9 mouse cellular contexts compared by ENCODE assay signal in the genomic region with DNA sequence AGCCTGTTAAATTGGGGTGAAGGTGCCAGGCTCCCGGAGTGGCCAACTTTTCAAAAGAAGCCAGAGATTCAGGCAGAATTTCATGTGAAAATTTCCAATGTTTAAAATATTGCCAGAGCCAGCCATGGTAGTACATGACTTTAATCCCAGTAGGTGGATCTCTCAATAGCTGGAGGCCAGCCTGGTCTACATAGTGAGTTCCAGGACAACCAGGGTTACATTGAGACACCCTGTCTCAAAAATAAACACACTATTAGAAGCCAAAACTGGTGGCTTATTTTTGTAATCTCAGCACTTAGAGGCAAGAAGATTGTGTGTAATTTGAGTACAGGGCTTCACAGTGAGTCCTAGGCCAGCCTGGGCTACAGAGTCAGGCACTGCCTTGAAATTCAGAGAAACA. TPM values are rescaled to one million over a fixed set of nuclear protein-coding genes. Genes with fewer than 3 reads are reported as not detected.
DNase-seq lines count a peak whose midpoint lies in the region; ATAC-seq and TF ChIP-seq lines count a peak whose summit lies in the region.
"Had no signal": no experiment of that assay in that cellular context is flagged by ENCODE, and none has a peak within 500 bp of the region (broad histone marks: within the 10 kb centered on the region; RNA-seq: fewer than 3 reads in every experiment).

No protein-coding gene starts in this region.

- no peak for DNase-seq in heart, postnatal 25 days (ENCODE audit: low spot score)
- DNase-seq in midbrain, postnatal 0 days (ENCODE audit: low spot score) = no peak
- no peak for DNase-seq in forebrain, embryonic 14.5 days (ENCODE audit: low spot score)
- no peak for DNase-seq in testis, postnatal 10 days (ENCODE audit: low spot score)
- no peak for DNase-seq in left cerebral cortex, postnatal 14 days (ENCODE audit: low spot score in 2 of 2)
- DNase-seq: adrenal gland, adult 8-10 months had no signal

- TF ChIP-seq CTCF in midbrain, postnatal 0 days (IDR thresholded peaks at IDR 0.05) = no peak

- H3K36me3 ChIP-seq in heart, embryonic 13.5 days = peaks cover 19% of the 10 kb centered on the region
- no peaks in the 10 kb centered on the region for H3K36me3 ChIP-seq in midbrain, embryonic 12.5 days
- no peaks in the 10 kb centered on the region for H3K36me3 ChIP-seq in midbrain, postnatal 0 days (ENCODE audit: insufficient read depth, low read length)
- H3K36me3 ChIP-seq in forebrain, embryonic 14.5 days (ENCODE audit: control insufficient read depth, insufficient read depth, low read length) = peaks cover 30% of the 10 kb centered on the region; the same call in 1 of the 2 replicates
- H3K36me3 ChIP-seq in midbrain, embryonic 15.5 days (replicated peaks) = no peaks in the 10 kb centered on the region

- peak overlapping the region; percentile 44 for H3K27ac ChIP-seq in heart, embryonic 13.5 days (replicated peaks)
- H3K27ac ChIP-seq in midbrain, embryonic 12.5 days (replicated peaks) = 0 out of 2 replicates have a peak overlapping the region, but pooled peaks have one; percentile 8
- H3K27ac ChIP-seq in midbrain, postnatal 0 days (ENCODE audit: low read depth, low read length) = no peak overlapping the region
- H3K27ac ChIP-seq in forebrain, embryonic 14.5 days (ENCODE audit: low read depth, low read length) = peak overlapping the region; percentile 96
- H3K27ac ChIP-seq in midbrain, embryonic 15.5 days = peak overlapping the region; percentile 75

- no peak overlapping the region for H3K4me2 ChIP-seq in heart, embryonic 13.5 days
- no peak overlapping the region for H3K4me2 ChIP-seq in midbrain, embryonic 12.5 days (replicated peaks)
- no peak overlapping the region for H3K4me2 ChIP-seq in midbrain, postnatal 0 days (ENCODE audit: low read depth, low read length, poor library complexity, severe bottlenecking)
- H3K4me2 ChIP-seq in forebrain, embryonic 14.5 days (ENCODE audit: low read length) = no peak overlapping the region
- H3K4me2 ChIP-seq in midbrain, embryonic 15.5 days = no peak overlapping the region

- no peak for ATAC-seq in heart, embryonic 13.5 days (ENCODE audit: extremely low read depth, insufficient number of reproducible peaks, low FRiP score, low TSS enrichment)
- no peak for ATAC-seq in midbrain, embryonic 12.5 days (ENCODE audit: low FRiP score, low read depth)
- ATAC-seq in midbrain, postnatal 0 days (ENCODE audit: low FRiP score) = no peak
- ATAC-seq in forebrain, embryonic 14.5 days = no peak
- ATAC-seq in midbrain, embryonic 15.5 days (replicated peaks) = no peak

- peaks cover 56% of the 10 kb centered on the region for H3K27me3 ChIP-seq in heart, embryonic 13.5 days (replicated peaks)
- H3K27me3 ChIP-seq in midbrain, embryonic 12.5 days = peaks cover 90% of the 10 kb centered on the region
- H3K27me3 ChIP-seq in midbrain, postnatal 0 days (ENCODE audit: insufficient read depth, low read length) = peaks cover 21% of the 10 kb centered on the region
- peaks cover 16% of the 10 kb centered on the region; the same call in 1 of the 2 replicates for H3K27me3 ChIP-seq in forebrain, embryonic 14.5 days (replicated peaks; ENCODE audit: control insufficient read depth, insufficient read depth, low read length)
- peaks cover 35% of the 10 kb centered on the region for H3K27me3 ChIP-seq in midbrain, embryonic 15.5 days (replicated peaks)

- intact Hi-C loops in heart, postnatal 25 days (cut with DNase I) = loop anchor here (1.0 to 5.0 kb wide), 3 partner anchors 27 to 508 kb away; no protein-coding TSS in a partner anchor
- intact Hi-C loops in left cerebral cortex, postnatal 14 days (cut with DNase I) = loop anchor here (1.0 kb wide), 1 partner anchor 103 kb away; no protein-coding TSS in a partner anchor

- H3K4me3 ChIP-seq in heart, embryonic 13.5 days = no peak overlapping the region
- H3K4me3 ChIP-seq in midbrain, embryonic 12.5 days = no peak overlapping the region
- H3K4me3 ChIP-seq in midbrain, postnatal 0 days (ENCODE audit: low read depth, low read length) = no peak overlapping the region
- no peak overlapping the region for H3K4me3 ChIP-seq in forebrain, embryonic 14.5 days (ENCODE audit: low read depth, low read length)
- no peak overlapping the region for H3K4me3 ChIP-seq in midbrain, embryonic 15.5 days

- H3K9ac ChIP-seq in heart, embryonic 13.5 days = peak overlapping the region; percentile 4; the same call in 1 of the 2 replicates
- no peak overlapping the region for H3K9ac ChIP-seq in midbrain, embryonic 12.5 days (replicated peaks)
- H3K9ac ChIP-seq in midbrain, postnatal 0 days (replicated peaks; ENCODE audit: low read length, poor library complexity, severe bottlenecking) = no peak overlapping the region
- peak overlapping the region; percentile 37; the same call in 1 of the 2 replicates for H3K9ac ChIP-seq in forebrain, embryonic 14.5 days (ENCODE audit: low read length)
- no peak overlapping the region for H3K9ac ChIP-seq in midbrain, embryonic 15.5 days

- 100% methylated on average over 1 of the region's 1 CpGs for WGBS in heart, embryonic 13.5 days
- WGBS in midbrain, embryonic 12.5 days = 91% methylated on average over 1 of the region's 1 CpGs
- 94% methylated on average over 1 of the region's 1 CpGs for WGBS in midbrain, postnatal 0 days
- 71% methylated on average over 1 of the region's 1 CpGs for WGBS in forebrain, embryonic 14.5 days
- 94% methylated on average over 1 of the region's 1 CpGs for WGBS in midbrain, embryonic 15.5 days

- peaks cover 87% of the 10 kb centered on the region for H3K4me1 ChIP-seq in heart, embryonic 13.5 days
- peaks cover 85% of the 10 kb centered on the region for H3K4me1 ChIP-seq in midbrain, embryonic 12.5 days
- H3K4me1 ChIP-seq in midbrain, postnatal 0 days (ENCODE audit: insufficient read depth, low read length) = no peaks in the 10 kb centered on the region
- H3K4me1 ChIP-seq in forebrain, embryonic 14.5 days (ENCODE audit: control insufficient read depth, insufficient read depth, low read length) = peaks cover 58% of the 10 kb centered on the region
- H3K4me1 ChIP-seq in midbrain, embryonic 15.5 days = peaks cover 78% of the 10 kb centered on the region

- H3K9me3 ChIP-seq in heart, embryonic 13.5 days = no peaks in the 10 kb centered on the region
- no peaks in the 10 kb centered on the region for H3K9me3 ChIP-seq in midbrain, embryonic 12.5 days
- no peaks in the 10 kb centered on the region for H3K9me3 ChIP-seq in midbrain, postnatal 0 days (ENCODE audit: low read length)
- no peaks in the 10 kb centered on the region for H3K9me3 ChIP-seq in forebrain, embryonic 14.5 days (replicated peaks; ENCODE audit: control insufficient read depth, low read length)
- H3K9me3 ChIP-seq in midbrain, embryonic 15.5 days = no peaks in the 10 kb centered on the region

RNA-seq across cellular contexts. Expression of gene Lyl1, which starts 8.7 kb away (rescaled TPM):
- 15.4 and 17.1 TPM in 2 replicates for polyA plus RNA-seq in heart, embryonic 13.5 days (2015; fragmentation: Nextera tagmentation; extraction: Ambion mirVana)
- total RNA-seq in heart, postnatal 25 days (2021) = 1 to 10 TPM; 4.2 to 4.5 TPM
- polyA plus RNA-seq in midbrain, embryonic 12.5 days (2016; fragmentation: Nextera tagmentation; extraction: Ambion mirVana) = 3.5 and 5.6 TPM in 2 replicates
- 4.6 and 4.8 TPM in 2 replicates for total RNA-seq in midbrain, postnatal 0 days (2014; rRNA removed)
- polyA plus RNA-seq in midbrain, postnatal 0 days (2015; fragmentation: Nextera tagmentation; extraction: Ambion mirVana) = 2.0 and 2.8 TPM in 2 replicates
- polyA plus RNA-seq in forebrain, embryonic 14.5 days (2014; fragmentation: Nextera tagmentation; extraction: Ambion mirVana) = 2.9 and 3.8 TPM in 2 replicates
- 3.4 and 4.2 TPM in 2 replicates for polyA plus RNA-seq in midbrain, embryonic 15.5 days (2015; fragmentation: Nextera tagmentation; extraction: Ambion mirVana)
- total RNA-seq in left cerebral cortex, postnatal 14 days (2021) = 1 to 10 TPM; 2.7 to 4.3 TPM

RNA-seq across cellular contexts. Expression of gene G430095P16Rik, which starts 12.9 kb away (rescaled TPM):
- polyA plus RNA-seq in heart, embryonic 13.5 days (2015; fragmentation: Nextera tagmentation; extraction: Ambion mirVana) = 7.8 and 8.9 TPM in 2 replicates
- under 1 TPM in 1 of 2 experiments, not detected in 1; 0.39 TPM for total RNA-seq in heart, postnatal 25 days (2021)
- polyA plus RNA-seq in midbrain, embryonic 12.5 days (2016; fragmentation: Nextera tagmentation; extraction: Ambion mirVana) = 2.0 and 2.4 TPM in 2 replicates
- total RNA-seq in midbrain, postnatal 0 days (2014; rRNA removed) = not detected in 2 replicates
- polyA plus RNA-seq in midbrain, postnatal 0 days (2015; fragmentation: Nextera tagmentation; extraction: Ambion mirVana) = 0.39 and 0.71 TPM in 2 replicates
- polyA plus RNA-seq in forebrain, embryonic 14.5 days (2014; fragmentation: Nextera tagmentation; extraction: Ambion mirVana) = 1.5 and 1.7 TPM in 2 replicates
- 0.97 and 1.8 TPM in 2 replicates for polyA plus RNA-seq in midbrain, embryonic 15.5 days (2015; fragmentation: Nextera tagmentation; extraction: Ambion mirVana)
- not detected for total RNA-seq in left cerebral cortex, postnatal 14 days (2021)

RNA-seq across cellular contexts. Expression of gene Nacc1, which starts 22.3 kb away (rescaled TPM):
- polyA plus RNA-seq in heart, embryonic 13.5 days (2015; fragmentation: Nextera tagmentation; extraction: Ambion mirVana) = 15.1 and 15.7 TPM in 2 replicates
- 10 to 100 TPM; 32.0 to 32.6 TPM for total RNA-seq in heart, postnatal 25 days (2021)
- 20.8 and 25.0 TPM in 2 replicates for polyA plus RNA-seq in midbrain, embryonic 12.5 days (2016; fragmentation: Nextera tagmentation; extraction: Ambion mirVana)
- 87.2 and 102 TPM in 2 replicates for total RNA-seq in midbrain, postnatal 0 days (2014; rRNA removed)
- 13.7 and 13.8 TPM in 2 replicates for polyA plus RNA-seq in midbrain, postnatal 0 days (2015; fragmentation: Nextera tagmentation; extraction: Ambion mirVana)
- 17.0 and 17.6 TPM in 2 replicates for polyA plus RNA-seq in forebrain, embryonic 14.5 days (2014; fragmentation: Nextera tagmentation; extraction: Ambion mirVana)
- 16.3 and 17.2 TPM in 2 replicates for polyA plus RNA-seq in midbrain, embryonic 15.5 days (2015; fragmentation: Nextera tagmentation; extraction: Ambion mirVana)
- total RNA-seq in left cerebral cortex, postnatal 14 days (2021) = 10 to 100 TPM; 90.2 to 91.9 TPM

RNA-seq across cellular contexts. Expression of gene Trmt1, which starts 23.8 kb away (rescaled TPM):
- 47.6 and 51.6 TPM in 2 replicates for polyA plus RNA-seq in heart, embryonic 13.5 days (2015; fragmentation: Nextera tagmentation; extraction: Ambion mirVana)
- total RNA-seq in heart, postnatal 25 days (2021) = 10 to 100 TPM; 32.6 to 37.6 TPM
- 53.6 and 58.8 TPM in 2 replicates for polyA plus RNA-seq in midbrain, embryonic 12.5 days (2016; fragmentation: Nextera tagmentation; extraction: Ambion mirVana)
- 88.5 and 99.5 TPM in 2 replicates for total RNA-seq in midbrain, postnatal 0 days (2014; rRNA removed)
- 74.2 and 75.0 TPM in 2 replicates for polyA plus RNA-seq in midbrain, postnatal 0 days (2015; fragmentation: Nextera tagmentation; extraction: Ambion mirVana)
- 47.8 and 52.3 TPM in 2 replicates for polyA plus RNA-seq in forebrain, embryonic 14.5 days (2014; fragmentation: Nextera tagmentation; extraction: Ambion mirVana)
- polyA plus RNA-seq in midbrain, embryonic 15.5 days (2015; fragmentation: Nextera tagmentation; extraction: Ambion mirVana) = 63.3 and 66.7 TPM in 2 replicates
- 10 to 100 TPM; 89.3 to 96.7 TPM for total RNA-seq in left cerebral cortex, postnatal 14 days (2021)

RNA-seq across cellular contexts. Expression of gene Ier2, which starts 47.3 kb away (rescaled TPM):
- polyA plus RNA-seq in heart, embryonic 13.5 days (2015; fragmentation: Nextera tagmentation; extraction: Ambion mirVana) = 43.0 and 44.8 TPM in 2 replicates
- 10 to 100 TPM; 14.3 to 18.3 TPM for total RNA-seq in heart, postnatal 25 days (2021)
- 47.1 and 47.4 TPM in 2 replicates for polyA plus RNA-seq in midbrain, embryonic 12.5 days (2016; fragmentation: Nextera tagmentation; extraction: Ambion mirVana)
- total RNA-seq in midbrain, postnatal 0 days (2014; rRNA removed) = 3.9 and 4.3 TPM in 2 replicates
- polyA plus RNA-seq in midbrain, postnatal 0 days (2015; fragmentation: Nextera tagmentation; extraction: Ambion mirVana) = 12.8 and 14.7 TPM in 2 replicates
- 26.5 and 29.3 TPM in 2 replicates for polyA plus RNA-seq in forebrain, embryonic 14.5 days (2014; fragmentation: Nextera tagmentation; extraction: Ambion mirVana)
- 16.9 and 17.8 TPM in 2 replicates for polyA plus RNA-seq in midbrain, embryonic 15.5 days (2015; fragmentation: Nextera tagmentation; extraction: Ambion mirVana)
- total RNA-seq in left cerebral cortex, postnatal 14 days (2021) = 10 to 100 TPM; 12.6 to 14.8 TPM

Comparison
In these comparisons a context has a peak if more than half of its experiments do, and no peak if none do; other contexts are left out.
1. H3K9ac ChIP-seq: peak in heart, embryonic 13.5 days (single experiment) and forebrain, embryonic 14.5 days (single experiment); none in midbrain, embryonic 12.5 days (single experiment), midbrain, postnatal 0 days (single experiment) and midbrain, embryonic 15.5 days (single experiment).